Mouse (Mus musculus) gastrocnemius, postnatal 25 days (tissue): Measurements from ENCODE around the gene Nfia. TPM values are rescaled to one million over a fixed set of nuclear protein-coding genes. Genes with fewer than 3 reads are reported as not detected.
A peak's percentile ranks its signal among the peaks of the same experiment; 100 is the strongest.

Source experiments
- DNase-seq: peaks from one replicate; pipeline ENCODE4 v3.0.0; 2022
- total RNA-seq, 2 experiments: library from RNA; stranded (reverse); gene quantifications; 1 replicate in 1 of 2; 2 replicates in 1 of 2; pipeline ENCODE4 v1.2.3; 2021

Gene Nfia
- total RNA-seq, 2 experiments from 2014 or later, result 54.7 to 55.0 TPM

GRCm38 (mm10) chr4:97950341-97951071 lies 178.0 kb downstream of the Nfia start:
- no peak for DNase-seq

- no peak for DNase-seq
These were observed 181.4 kb downstream of the Nfia start for GRCm38 (mm10) chr4:97953886-97954285.

GRCm38 (mm10) chr4:97958121-97958520 lies 185.6 kb downstream of the Nfia start:
- DNase-seq, result no peak

GRCm38 (mm10) chr4:97962856-97963255 lies 190.3 kb downstream of the Nfia start:
- no peak for DNase-seq

GRCm38 (mm10) chr4:97963951-97964350 lies 191.4 kb downstream of the Nfia start:
- DNase-seq, result no peak

- no peak for DNase-seq
These were observed 196.3 kb downstream of the Nfia start for GRCm38 (mm10) chr4:97968786-97969348.

GRCm38 (mm10) chr4:97973064-97973463 lies 200.5 kb downstream of the Nfia start:
- no peak for DNase-seq

- DNase-seq, result no peak
These were observed 201.5 kb downstream of the Nfia start for GRCm38 (mm10) chr4:97974037-97974436.

GRCm38 (mm10) chr4:97976891-97977290 lies 204.4 kb downstream of the Nfia start:
- DNase-seq, result no peak

GRCm38 (mm10) chr4:97984361-97984760 lies 211.8 kb downstream of the Nfia start:
- DNase-seq, result no peak

- no peak for DNase-seq
These were observed 213.7 kb downstream of the Nfia start for GRCm38 (mm10) chr4:97986056-97986734.

GRCm38 (mm10) chr4:97986735-97987075 lies 214.2 kb downstream of the Nfia start:
- no peak for DNase-seq

GRCm38 (mm10) chr4:97988703-97989102 lies 216.2 kb downstream of the Nfia start:
- no peak for DNase-seq

GRCm38 (mm10) chr4:97990431-97990830 lies 217.9 kb downstream of the Nfia start:
- DNase-seq, result peak; percentile 25

- DNase-seq, result no peak
These were observed 218.9 kb downstream of the Nfia start for GRCm38 (mm10) chr4:97991395-97991794.

- DNase-seq, result no peak
These were observed 219.3 kb downstream of the Nfia start for GRCm38 (mm10) chr4:97991880-97992279.

GRCm38 (mm10) chr4:97995911-97996712 lies 223.6 kb downstream of the Nfia start:
- no peak for DNase-seq

GRCm38 (mm10) chr4:97997151-97997817 lies 224.8 kb downstream of the Nfia start:
- no peak for DNase-seq

GRCm38 (mm10) chr4:98002206-98002605 lies 229.7 kb downstream of the Nfia start:
- DNase-seq, result no peak

GRCm38 (mm10) chr4:98003323-98004107 lies 231.0 kb downstream of the Nfia start:
- DNase-seq, result peak; percentile 13

- peak; percentile 71 for DNase-seq
These were observed 231.6 kb downstream of the Nfia start for GRCm38 (mm10) chr4:98004108-98004625.
